ENCODE assay signal across 26 mouse cellular contexts in genomic region chr15:94303151-94303550, GRCm38 (mm10).
DNase-seq lines count a peak whose midpoint lies in the region; ATAC-seq and TF ChIP-seq lines count a peak whose summit lies in the region.
"Had no signal": no experiment of that assay in that cellular context is flagged by ENCODE, and none has a peak within 500 bp of the region (broad histone marks: within the 10 kb centered on the region; RNA-seq: fewer than 3 reads in every experiment).

No protein-coding gene starts in this region.

- no peak overlapping the region for H3K27ac ChIP-seq in midbrain, embryonic 14.5 days (replicated peaks; ENCODE audit: low read depth, low read length)
- H3K27ac ChIP-seq in midbrain, embryonic 10.5 days (replicated peaks): no peak overlapping the region
- H3K27ac ChIP-seq: forebrain, embryonic 10.5 days; heart, embryonic 15.5 days; intestine, embryonic 15.5 days; limb, embryonic 13.5 days; liver, embryonic 13.5 days; lung, embryonic 15.5 days; macrophage; midbrain, embryonic 12.5 days; stomach, postnatal 0 days had no signal

- H3K9ac ChIP-seq in midbrain, embryonic 14.5 days (replicated peaks; ENCODE audit: low read length): no peak overlapping the region
- H3K9ac ChIP-seq: heart, embryonic 15.5 days; intestine, embryonic 15.5 days; limb, embryonic 13.5 days; liver, embryonic 13.5 days; lung, embryonic 15.5 days; midbrain, embryonic 12.5 days had no signal

- H3K4me2 ChIP-seq in midbrain, embryonic 14.5 days (ENCODE audit: low read length): no peak overlapping the region
- H3K4me2 ChIP-seq: heart, embryonic 15.5 days; intestine, embryonic 15.5 days; limb, embryonic 13.5 days; liver, embryonic 13.5 days; lung, embryonic 15.5 days; midbrain, embryonic 12.5 days had no signal

- H3K9me3 ChIP-seq in midbrain, embryonic 14.5 days (ENCODE audit: control insufficient read depth, low read length): no peaks in the 10 kb centered on the region
- H3K9me3 ChIP-seq in midbrain, embryonic 10.5 days (replicated peaks): no peaks in the 10 kb centered on the region
- H3K9me3 ChIP-seq: forebrain, embryonic 10.5 days; heart, embryonic 15.5 days; intestine, embryonic 15.5 days; limb, embryonic 13.5 days; liver, embryonic 13.5 days; lung, embryonic 15.5 days; midbrain, embryonic 12.5 days had no signal

- no peaks in the 10 kb centered on the region for H3K27me3 ChIP-seq in midbrain, embryonic 14.5 days (ENCODE audit: control insufficient read depth, insufficient read depth, low read length)
- no peaks in the 10 kb centered on the region for H3K27me3 ChIP-seq in midbrain, embryonic 10.5 days (ENCODE audit: low read depth, poor library complexity, severe bottlenecking)
- H3K27me3 ChIP-seq: heart, embryonic 15.5 days; intestine, embryonic 15.5 days; limb, embryonic 13.5 days; liver, embryonic 13.5 days; lung, embryonic 15.5 days; midbrain, embryonic 12.5 days had no signal

- H3K4me3 ChIP-seq in midbrain, embryonic 14.5 days (replicated peaks; ENCODE audit: low read depth, low read length): no peak overlapping the region
- H3K4me3 ChIP-seq in midbrain, embryonic 10.5 days: no peak overlapping the region
- H3K4me3 ChIP-seq in lung, adult 2 months (replicated peaks; ENCODE audit: extremely low read depth, low read depth, low read length): no peak overlapping the region
- H3K4me3 ChIP-seq: forebrain, embryonic 10.5 days; heart, embryonic 15.5 days; intestine, embryonic 15.5 days; limb, embryonic 13.5 days; liver, embryonic 13.5 days; lung, embryonic 15.5 days; midbrain, embryonic 12.5 days had no signal

- H3K4me1 ChIP-seq in midbrain, embryonic 14.5 days (ENCODE audit: control insufficient read depth, insufficient read depth, low read length): no peaks in the 10 kb centered on the region
- no peaks in the 10 kb centered on the region for H3K4me1 ChIP-seq in midbrain, embryonic 10.5 days
- no peaks in the 10 kb centered on the region for H3K4me1 ChIP-seq in lung, adult 2 months (ENCODE audit: control insufficient read depth, insufficient read depth, low read length)
- H3K4me1 ChIP-seq: forebrain, embryonic 10.5 days; heart, embryonic 15.5 days; intestine, embryonic 15.5 days; limb, embryonic 13.5 days; liver, embryonic 13.5 days; lung, embryonic 15.5 days; midbrain, embryonic 12.5 days had no signal

- no peak for DNase-seq in frontal cortex, postnatal 10 days (ENCODE audit: low spot score in 2 of 2)
- peak; percentile 16 for DNase-seq in midbrain, embryonic 14.5 days
- DNase-seq in midbrain, embryonic 10.5 days (ENCODE audit: low spot score): no peak
- DNase-seq in brain, adult 2 months (ENCODE audit: low read depth, low spot score): peak; percentile 66
- DNase-seq in layer of hippocampus, adult 9-10 months (ENCODE audit: low spot score): peak; percentile 37
- DNase-seq in spleen, postnatal 10 days (ENCODE audit: low spot score in 2 of 2): no peak
- DNase-seq in lung, adult 2 months: no peak
- DNase-seq: adrenal gland, postnatal 10 days; cerebellum, adult 11 months; cerebellum, postnatal 10 days; gastrocnemius, postnatal 25 days; heart, postnatal 4 days; kidney, postnatal 4 days; liver, embryonic 13.5 days; right cerebral cortex, postnatal 25 days had no signal

- WGBS in midbrain, embryonic 14.5 days: 70% methylated on average over 3 of the region's 3 CpGs
- WGBS in midbrain, embryonic 10.5 days: 71% methylated on average over 3 of the region's 3 CpGs
- 67% methylated on average over 3 of the region's 3 CpGs for WGBS in lung, adult 2 months

- no peaks in the 10 kb centered on the region for H3K36me3 ChIP-seq in midbrain, embryonic 14.5 days (ENCODE audit: control insufficient read depth, insufficient read depth, low read length)
- no peaks in the 10 kb centered on the region for H3K36me3 ChIP-seq in midbrain, embryonic 10.5 days
- H3K36me3 ChIP-seq: forebrain, embryonic 10.5 days; heart, embryonic 15.5 days; intestine, embryonic 15.5 days; limb, embryonic 13.5 days; liver, embryonic 13.5 days; lung, embryonic 15.5 days; midbrain, embryonic 12.5 days had no signal

- ATAC-seq in frontal cortex, adult (ENCODE audit: low TSS enrichment): peak; percentile 47; the same call in 1 of the 2 replicates
- no peak for ATAC-seq in midbrain, embryonic 14.5 days (ENCODE audit: low FRiP score, low TSS enrichment)
- ATAC-seq: activated CD4-positive, CD25-positive, alpha-beta regulatory T cell, adult 4 months; CD4-positive, CD25-positive, alpha-beta regulatory T cell, adult 4 months; intestine, embryonic 15.5 days had no signal

- no peak for TF ChIP-seq CTCF in lung, adult 2 months (IDR thresholded peaks at IDR 0.05; ENCODE audit: insufficient read depth, low read length)

- no peak for TF ChIP-seq POLR2A in lung, adult 2 months (IDR thresholded peaks at IDR 0.05; ENCODE audit: borderline replicate concordance, extremely low read depth, low read depth, low read length)

Comparison
In these comparisons a context has a peak if more than half of its experiments do, and no peak if none do; other contexts are left out.
1. DNase-seq: peak in midbrain, embryonic 14.5 days (single experiment), brain, adult 2 months (single experiment) and layer of hippocampus, adult 9-10 months (single experiment); none in frontal cortex, postnatal 10 days (0 of 2), midbrain, embryonic 10.5 days (single experiment), spleen, postnatal 10 days (0 of 2) and lung, adult 2 months (single experiment).